Mouse (Mus musculus): Measurements from ENCODE around the gene Stxbp6. TPM values are rescaled to one million over a fixed set of nuclear protein-coding genes. Genes with fewer than 3 reads are reported as not detected.
A peak's percentile ranks its signal among the peaks of the same experiment; 100 is the strongest.

Stxbp6 gene
- polyA plus RNA-seq, 1 experiment from 2014 or later = 39.7 TPM

DNA sequence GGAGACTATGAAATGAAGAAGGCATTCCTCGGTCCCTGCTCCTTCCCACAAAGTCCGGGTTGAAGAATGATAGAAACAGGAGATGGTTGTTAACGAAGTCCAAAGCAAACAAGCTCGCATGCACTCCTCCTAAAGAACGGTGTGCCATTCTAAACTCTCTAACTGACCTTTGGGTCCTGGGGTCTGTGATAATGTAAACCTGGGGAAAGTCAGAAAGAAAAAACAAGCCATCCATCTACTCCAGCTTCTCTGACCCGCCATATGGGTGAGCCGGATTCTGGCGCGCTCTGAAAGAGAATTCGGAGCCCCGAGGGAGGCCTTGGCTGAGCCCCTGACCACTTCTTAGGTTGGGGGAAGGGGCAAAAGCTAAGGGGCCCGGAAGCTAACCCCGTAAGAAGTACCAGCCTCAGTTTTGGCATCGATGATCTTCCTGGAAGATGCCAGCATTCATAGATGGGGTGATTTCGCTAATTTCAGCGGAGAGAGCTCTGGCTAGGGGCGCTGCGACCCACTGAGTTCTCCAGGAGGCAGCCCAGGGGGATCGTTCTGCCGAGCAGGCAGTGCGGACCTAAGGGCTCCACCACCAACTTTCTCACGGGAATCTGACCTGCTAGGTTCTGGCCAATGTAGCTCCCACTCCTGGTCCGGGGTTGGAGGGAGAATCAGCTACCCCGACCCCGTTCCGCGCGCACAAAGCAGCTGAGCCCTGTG lies 1.0 kb downstream of the Stxbp6 start:
- Histone ChIP-seq H3K4me2 (peak overlapping the region; percentile 96), H3K9me3 (replicated peaks) (no peaks in the 10 kb centered on the region), H3K27ac (peak overlapping the region; percentile 96), H3K36me3 (no peaks in the 10 kb centered on the region), H3K4me3 (replicated peaks) (peak overlapping the region; percentile 86), H3K27me3 (no peaks in the 10 kb centered on the region; the same call in 1 of the 2 replicates), H3K9ac (peak overlapping the region; percentile 88), H3K4me1 (peaks cover 32% of the 10 kb centered on the region)
- 2% methylated on average over 28 of the region's 28 CpGs for WGBS
- peak; percentile 41 for ATAC-seq (replicated peaks; ENCODE audit: low FRiP score)

DNA sequence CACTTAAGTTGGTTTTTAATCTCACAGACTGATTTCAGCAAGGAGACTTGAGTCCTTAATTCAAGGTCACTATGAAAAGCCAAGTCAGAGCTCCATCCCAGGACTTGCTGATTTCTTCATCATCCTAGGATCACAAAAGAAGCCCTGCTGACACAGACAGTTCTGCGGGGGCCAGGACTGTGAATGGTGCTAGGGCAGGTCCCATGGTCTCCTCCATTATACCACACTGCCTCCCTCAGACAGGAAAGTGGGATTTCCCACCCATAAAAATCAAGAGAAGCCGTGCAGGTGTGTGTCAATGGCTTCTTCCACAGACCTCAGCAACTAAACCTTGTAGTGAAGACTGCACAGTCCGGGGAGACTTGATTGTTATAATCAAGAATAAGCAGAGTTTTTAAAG lies 2.3 kb downstream of the Stxbp6 start:
- Histone ChIP-seq H3K27me3 (no peaks in the 10 kb centered on the region; the same call in 1 of the 2 replicates), H3K27ac (no peak overlapping the region), H3K4me1 (peaks cover 42% of the 10 kb centered on the region), H3K4me3 (replicated peaks) (peak overlapping the region; percentile 86), H3K4me2 (peak overlapping the region; percentile 96), H3K9me3 (replicated peaks) (no peaks in the 10 kb centered on the region), H3K36me3 (no peaks in the 10 kb centered on the region), H3K9ac (no peak overlapping the region)
- no peak for ATAC-seq (replicated peaks; ENCODE audit: low FRiP score)
- 42% methylated on average over 3 of the region's 3 CpGs for WGBS

DNA sequence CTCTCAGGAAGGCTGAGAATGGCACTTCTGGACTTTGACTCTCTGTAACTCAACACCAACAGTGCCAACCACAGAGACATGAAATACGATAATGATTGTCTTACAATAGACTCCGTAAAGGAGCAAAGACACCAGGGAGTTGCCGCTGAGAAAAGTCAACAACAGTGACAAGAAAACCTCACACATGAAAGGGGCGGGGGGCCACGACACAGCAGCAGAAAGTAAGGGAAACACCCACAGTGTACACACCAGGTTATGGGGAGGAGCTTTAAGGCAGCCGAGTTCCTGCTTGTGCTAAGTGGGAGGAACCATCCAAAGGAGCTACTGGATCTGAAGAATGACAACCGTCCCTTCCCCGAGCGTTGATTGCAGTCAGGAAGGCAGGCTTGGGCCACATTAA lies 4.3 kb downstream of the Stxbp6 start:
- WGBS = 15% methylated on average over 9 of the region's 9 CpGs
- Histone ChIP-seq H3K36me3 (no peaks in the 10 kb centered on the region), H3K4me1 (peaks cover 42% of the 10 kb centered on the region), H3K9ac (no peak overlapping the region), H3K4me2 (peak overlapping the region; percentile 30), H3K27ac (peak overlapping the region; percentile 19), H3K9me3 (replicated peaks) (no peaks in the 10 kb centered on the region), H3K4me3 (replicated peaks) (peak overlapping the region; percentile 12; the same call in 1 of the 2 replicates), H3K27me3 (no peaks in the 10 kb centered on the region; the same call in 1 of the 2 replicates)
- ATAC-seq (replicated peaks; ENCODE audit: low FRiP score) = peak; percentile 59

DNA sequence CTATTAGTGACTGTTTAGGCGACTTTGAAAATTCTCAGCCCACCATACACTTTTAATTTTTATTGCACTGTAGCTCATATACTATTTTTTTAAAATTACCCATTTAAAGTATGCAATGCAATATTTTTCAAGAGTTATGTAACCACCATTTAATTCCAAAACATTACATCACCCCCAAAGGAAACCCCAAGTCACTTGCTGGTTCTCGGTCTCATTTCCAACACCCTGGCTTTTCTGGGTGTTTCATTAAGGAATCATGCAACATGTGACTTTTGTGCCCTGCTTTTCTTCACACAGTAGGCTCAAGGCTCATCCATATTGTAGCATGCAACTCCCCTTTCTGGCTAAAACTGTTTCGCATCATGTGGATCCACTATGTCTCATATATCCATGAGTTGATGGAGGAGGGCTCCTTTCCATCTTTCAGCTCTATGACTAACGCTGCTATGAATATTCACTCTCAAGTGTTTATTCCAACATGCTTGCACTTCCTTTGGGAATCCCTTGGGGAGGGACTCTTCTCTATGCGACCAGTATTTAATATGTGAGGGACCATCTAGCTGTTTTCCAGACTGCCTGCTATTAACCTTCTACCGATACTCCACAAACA lies 6.3 kb downstream of the Stxbp6 start:
- 67% methylated on average over 6 of the region's 6 CpGs for WGBS
- Histone ChIP-seq H3K36me3 (no peaks in the 10 kb centered on the region), H3K4me2 (no peak overlapping the region)

DNA sequence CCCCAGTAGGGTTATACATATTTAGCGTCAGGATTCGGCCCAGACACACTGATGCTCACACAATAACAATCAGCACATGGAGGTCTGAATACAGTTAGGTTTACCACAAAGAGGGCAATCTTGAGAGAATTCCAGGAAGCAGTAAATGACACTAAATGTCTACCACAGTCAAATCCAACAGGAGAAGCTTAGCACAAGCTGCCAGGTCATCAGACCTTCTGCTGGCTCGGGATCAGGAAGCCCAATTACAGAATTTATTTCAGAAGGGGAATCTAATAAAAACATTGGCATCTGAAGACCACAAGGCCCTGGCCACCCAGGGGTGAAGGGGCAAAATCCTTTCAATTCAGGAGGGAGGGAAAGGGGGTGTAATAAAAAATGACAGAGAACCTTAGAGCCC lies 6.8 kb downstream of the Stxbp6 start:
- Histone ChIP-seq H3K9ac (no peak overlapping the region), H3K27ac (no peak overlapping the region)
- no peak for ATAC-seq (replicated peaks; ENCODE audit: low FRiP score)

More for the DNA sequence above, 6.3 kb downstream of the Stxbp6 start:
- Histone ChIP-seq H3K27me3 (no peaks in the 10 kb centered on the region; the same call in 1 of the 2 replicates), H3K4me1 (peaks cover 33% of the 10 kb centered on the region), H3K9me3 (replicated peaks) (no peaks in the 10 kb centered on the region), H3K27ac (no peak overlapping the region), H3K4me3 (replicated peaks) (no peak overlapping the region), H3K9ac (no peak overlapping the region)
- no peak for ATAC-seq (replicated peaks; ENCODE audit: low FRiP score)

DNA sequence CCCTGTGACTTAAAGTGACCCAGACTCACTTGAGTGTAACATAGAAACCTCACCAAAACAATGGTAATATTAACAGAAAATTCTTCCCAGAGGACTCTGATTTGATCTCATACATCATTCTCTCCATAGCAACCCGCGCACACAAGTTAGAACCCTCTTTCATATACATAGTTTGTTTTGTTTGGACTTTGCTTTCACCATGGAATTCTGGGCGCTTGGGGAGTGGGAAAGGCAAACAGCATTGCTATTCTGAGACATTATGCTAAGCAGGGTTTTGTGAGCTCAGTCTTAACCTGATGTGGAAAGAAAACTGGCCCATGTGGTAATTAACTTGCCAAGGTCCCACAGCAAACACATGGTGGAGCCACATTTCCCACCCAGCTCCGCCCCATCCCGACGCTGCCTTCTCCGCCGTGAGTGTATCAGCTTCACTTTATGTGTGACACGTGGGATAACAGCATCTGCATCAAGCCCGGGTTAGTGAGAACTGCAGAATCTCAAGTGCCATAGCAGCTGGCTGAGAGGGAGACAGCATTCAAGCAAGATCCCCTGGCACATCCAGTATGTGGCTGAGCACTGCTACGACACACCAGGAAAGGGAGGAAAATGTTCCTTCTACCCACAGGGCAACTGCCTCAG lies 7.3 kb downstream of the Stxbp6 start:
- Histone ChIP-seq H3K4me3 (replicated peaks) (no peak overlapping the region), H3K27me3 (no peaks in the 10 kb centered on the region), H3K4me1 (peaks cover 28% of the 10 kb centered on the region), H3K9ac (no peak overlapping the region), H3K9me3 (replicated peaks) (no peaks in the 10 kb centered on the region), H3K27ac (no peak overlapping the region), H3K36me3 (no peaks in the 10 kb centered on the region), H3K4me2 (peak overlapping the region; percentile 24)
- ATAC-seq (replicated peaks; ENCODE audit: low FRiP score) = 0 out of 2 replicates have a peak, but pooled peaks have one; percentile 23
- 24% methylated on average over 11 of the region's 11 CpGs for WGBS

More for the DNA sequence above, 6.8 kb downstream of the Stxbp6 start:
- H3K4me2 ChIP-seq = peak overlapping the region; percentile 24
- H3K4me3 ChIP-seq (replicated peaks) = no peak overlapping the region
- H3K9me3 ChIP-seq (replicated peaks) = no peaks in the 10 kb centered on the region
- no peaks in the 10 kb centered on the region for H3K36me3 ChIP-seq
- H3K4me1 ChIP-seq = peaks cover 33% of the 10 kb centered on the region
- no peaks in the 10 kb centered on the region for H3K27me3 ChIP-seq
- WGBS = 10% methylated on average over 3 of the region's 3 CpGs

DNA sequence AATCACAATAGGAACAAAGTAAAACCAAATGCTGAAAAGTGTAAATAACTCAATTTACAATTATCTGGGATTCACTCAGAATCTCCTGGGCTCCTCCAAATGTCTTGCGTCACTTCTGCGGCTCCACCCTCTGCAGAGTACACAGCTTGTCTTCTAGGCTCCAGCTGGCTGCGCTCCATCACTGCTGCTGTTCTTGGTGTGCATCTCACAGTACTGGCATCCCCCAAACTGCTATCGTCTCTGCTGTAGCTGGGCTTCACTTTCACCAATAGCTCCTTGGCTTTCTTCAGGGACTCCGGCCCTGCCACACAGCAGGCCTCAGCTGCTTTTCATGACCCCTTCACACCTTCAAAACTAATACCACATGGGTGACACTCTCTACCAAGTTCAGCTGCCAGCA lies 10.9 kb downstream of the Stxbp6 start:
- peaks cover 19% of the 10 kb centered on the region for H3K4me1 ChIP-seq
- no peaks in the 10 kb centered on the region for H3K9me3 ChIP-seq (replicated peaks)
- H3K4me3 ChIP-seq (replicated peaks) = no peak overlapping the region
- ATAC-seq (replicated peaks; ENCODE audit: low FRiP score) = no peak
- 80% methylated on average over 5 of the region's 5 CpGs for WGBS
- H3K4me2 ChIP-seq = no peak overlapping the region
- H3K27ac ChIP-seq = no peak overlapping the region
- H3K9ac ChIP-seq = no peak overlapping the region
- H3K27me3 ChIP-seq = no peaks in the 10 kb centered on the region
- no peaks in the 10 kb centered on the region for H3K36me3 ChIP-seq

DNA sequence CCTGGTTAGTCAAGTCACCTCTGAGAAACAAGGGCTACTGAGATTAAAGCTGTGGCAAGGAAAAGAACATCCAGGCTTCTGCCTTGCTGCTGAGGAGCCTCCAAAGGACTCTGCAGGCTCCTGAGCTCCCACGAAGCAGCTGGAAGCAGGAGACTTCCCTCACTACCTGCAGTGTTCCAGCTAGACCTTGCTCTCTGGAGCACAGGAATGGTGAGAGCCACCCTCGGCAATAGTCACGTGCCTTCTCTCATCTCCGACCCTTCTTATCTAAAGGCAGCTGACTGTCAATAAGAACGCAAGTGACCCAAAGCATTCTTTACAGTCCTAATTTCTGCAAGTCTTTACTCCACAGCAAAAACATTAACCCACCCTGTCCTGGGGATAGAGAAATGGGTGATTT lies 13.2 kb downstream of the Stxbp6 start:
- H3K4me3 ChIP-seq (replicated peaks) = no peak overlapping the region
- WGBS = 64% methylated on average over 5 of the region's 5 CpGs
- no peaks in the 10 kb centered on the region for H3K36me3 ChIP-seq
- no peaks in the 10 kb centered on the region for H3K9me3 ChIP-seq (replicated peaks)
- no peak overlapping the region for H3K4me2 ChIP-seq
- H3K9ac ChIP-seq = no peak overlapping the region
- no peak overlapping the region for H3K27ac ChIP-seq
- no peaks in the 10 kb centered on the region for H3K4me1 ChIP-seq
- no peak for ATAC-seq (replicated peaks; ENCODE audit: low FRiP score)
- H3K27me3 ChIP-seq = no peaks in the 10 kb centered on the region

DNA sequence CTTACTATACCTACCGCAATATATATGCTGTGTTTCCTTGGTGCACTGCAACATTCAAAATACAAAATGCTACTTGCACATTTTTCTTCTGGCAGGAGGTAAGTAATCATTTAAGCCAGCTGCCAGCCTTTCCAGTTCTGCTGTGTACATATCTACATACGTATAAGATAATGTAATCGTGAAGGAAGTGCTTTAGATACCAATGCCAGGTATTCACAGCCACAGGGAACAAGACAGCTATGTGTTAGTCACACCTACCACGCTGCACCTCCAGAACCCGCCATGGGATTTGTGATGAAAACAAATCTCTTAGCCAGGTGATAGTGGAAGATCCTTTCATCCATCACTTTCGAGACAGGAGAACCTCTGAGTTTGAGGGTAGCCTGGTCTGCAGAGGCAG lies 13.7 kb downstream of the Stxbp6 start:
- no peaks in the 10 kb centered on the region for H3K9me3 ChIP-seq (replicated peaks)
- 83% methylated on average over 6 of the region's 6 CpGs for WGBS
- no peaks in the 10 kb centered on the region for H3K36me3 ChIP-seq
- H3K4me2 ChIP-seq = no peak overlapping the region
- no peak overlapping the region for H3K9ac ChIP-seq
- H3K4me3 ChIP-seq (replicated peaks) = no peak overlapping the region
- ATAC-seq (replicated peaks; ENCODE audit: low FRiP score) = no peak
- no peaks in the 10 kb centered on the region for H3K27me3 ChIP-seq
- no peaks in the 10 kb centered on the region for H3K4me1 ChIP-seq
- H3K27ac ChIP-seq = no peak overlapping the region

DNA sequence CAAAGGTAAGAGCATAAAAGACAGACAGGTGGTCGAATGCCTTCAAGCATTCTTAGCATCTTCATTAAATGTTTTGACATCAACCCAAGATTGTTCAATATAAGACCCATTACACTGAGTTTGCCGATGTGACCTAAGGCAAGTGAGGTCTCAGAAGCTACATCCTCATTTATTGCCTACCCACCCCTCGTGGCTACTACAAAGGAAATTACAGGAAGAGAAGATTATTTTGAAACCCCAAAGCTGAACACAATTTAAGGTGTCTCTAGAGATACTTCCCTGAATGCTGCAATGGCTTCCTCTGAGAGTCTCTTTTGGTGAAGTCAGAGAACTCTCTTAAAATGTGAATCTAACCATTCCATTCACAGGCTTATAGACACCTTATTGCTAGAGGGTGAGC lies 16.5 kb downstream of the Stxbp6 start:
- no peak overlapping the region for H3K4me2 ChIP-seq
- H3K9me3 ChIP-seq (replicated peaks) = no peaks in the 10 kb centered on the region
- 59% methylated on average over 3 of the region's 3 CpGs for WGBS
- no peak overlapping the region for H3K4me3 ChIP-seq (replicated peaks)
- H3K4me1 ChIP-seq = no peaks in the 10 kb centered on the region
- no peaks in the 10 kb centered on the region for H3K27me3 ChIP-seq
- no peaks in the 10 kb centered on the region for H3K36me3 ChIP-seq
- no peak overlapping the region for H3K27ac ChIP-seq
- H3K9ac ChIP-seq = no peak overlapping the region
- no peak for ATAC-seq (replicated peaks; ENCODE audit: low FRiP score)

DNA sequence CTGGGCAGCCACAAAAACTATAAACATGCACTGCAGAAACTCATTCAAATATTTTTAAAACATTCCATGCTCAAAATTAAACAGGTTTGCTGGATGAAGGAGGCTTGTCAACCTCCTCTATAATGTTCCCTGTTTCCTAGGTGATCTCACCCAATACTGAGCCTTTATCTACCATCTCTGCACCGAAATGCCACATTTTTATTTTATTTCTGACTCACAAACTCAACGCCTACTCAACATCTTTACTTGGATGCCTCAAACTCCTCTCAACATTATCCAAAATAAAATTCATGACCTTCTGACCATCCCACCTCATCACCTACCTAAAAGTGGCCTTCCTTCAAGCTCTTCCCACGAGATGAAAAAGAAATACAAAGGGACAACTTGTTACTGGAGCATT lies 18.1 kb downstream of the Stxbp6 start:
- no peaks in the 10 kb centered on the region for H3K4me1 ChIP-seq
- H3K4me3 ChIP-seq (replicated peaks) = no peak overlapping the region
- no peaks in the 10 kb centered on the region for H3K27me3 ChIP-seq
- no peak for ATAC-seq (replicated peaks; ENCODE audit: low FRiP score)
- WGBS = 70% methylated on average over 3 of the region's 3 CpGs
- H3K36me3 ChIP-seq = no peaks in the 10 kb centered on the region
- H3K9me3 ChIP-seq (replicated peaks) = no peaks in the 10 kb centered on the region
- no peak overlapping the region for H3K27ac ChIP-seq
- no peak overlapping the region for H3K9ac ChIP-seq
- no peak overlapping the region for H3K4me2 ChIP-seq

DNA sequence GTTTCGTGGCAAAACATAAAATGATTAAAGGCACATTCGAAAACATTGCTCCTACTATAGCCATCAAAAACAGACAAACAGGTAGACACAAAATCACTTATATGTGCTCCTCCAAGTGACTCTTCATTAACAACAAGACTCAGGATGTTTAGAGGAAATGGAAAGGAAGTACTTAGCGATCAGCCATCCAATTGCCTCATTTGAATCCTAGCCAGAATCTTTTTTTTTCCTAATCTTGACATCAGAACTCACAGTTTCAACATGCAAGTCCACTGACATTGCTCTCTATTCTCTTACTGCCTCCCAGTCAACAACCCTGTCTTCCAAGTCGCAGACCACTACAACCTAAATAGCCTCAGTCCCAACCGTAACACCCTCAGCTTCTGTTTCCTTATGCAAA lies 21.2 kb downstream of the Stxbp6 start:
- no peaks in the 10 kb centered on the region for H3K36me3 ChIP-seq
- no peaks in the 10 kb centered on the region for H3K27me3 ChIP-seq
- no peak overlapping the region for H3K9ac ChIP-seq
- no peak overlapping the region for H3K27ac ChIP-seq
- ATAC-seq (replicated peaks; ENCODE audit: low FRiP score) = no peak
- 78% methylated on average over 5 of the region's 5 CpGs for WGBS
- 0 out of 2 replicates have a peak, but pooled peaks cover 9% of the 10 kb centered on the region for H3K4me1 ChIP-seq
- H3K4me2 ChIP-seq = no peak overlapping the region
- H3K9me3 ChIP-seq (replicated peaks) = no peaks in the 10 kb centered on the region
- no peak overlapping the region for H3K4me3 ChIP-seq (replicated peaks)

Data from kidney, embryonic 15.5 days (tissue).